Mouse (Mus musculus) hindbrain, embryonic 14.5 days (tissue): ENCODE data around the gene Sectm1a. TPM values are rescaled to one million over a fixed set of nuclear protein-coding genes. Genes with fewer than 3 reads are reported as not detected.

Source experiments
- ATAC-seq: fragments of 200-750 bp; cut with Nextera tagmentation; 2 replicates; pipeline ENCODE4 v1.8.0; 2017; ENCODE audit warnings: moderate number of reproducible peaks, mild to moderate bottlenecking, moderate TSS enrichment, moderate library complexity; ENCODE audit not compliant: low FRiP score
- DNase-seq: peaks from one replicate; pipeline ENCODE4 v3.0.0-alpha.2; 2015; ENCODE audit warnings: low spot score
- H3K27ac ChIP-seq: fragments of 300-500 bp; sonication (generic); 2 replicates; pipeline ENCODE4 v1.5.1; 2014; ENCODE audit warnings: mild to moderate bottlenecking, moderate library complexity
- H3K27me3 ChIP-seq: fragments of 300-500 bp; sonication (generic); 2 replicates; pipeline ENCODE4 v1.6.1; 2014; ENCODE audit warnings: mild to moderate bottlenecking, low read length, mixed read lengths; ENCODE audit not compliant: control insufficient read depth, insufficient read depth
- H3K36me3 ChIP-seq: fragments of 300-500 bp; sonication (generic); replicated peaks from 2 replicates; pipeline ENCODE4 v1.6.1; 2014; ENCODE audit not compliant: control insufficient read depth, insufficient read depth
- H3K4me1 ChIP-seq: fragments of 300-500 bp; sonication (generic); replicated peaks from 2 replicates; pipeline ENCODE4 v1.6.1; 2014; ENCODE audit warnings: antibody characterized with exemption, low read length, mixed read lengths; ENCODE audit not compliant: control insufficient read depth, insufficient read depth
- H3K4me2 ChIP-seq: fragments of 300-500 bp; sonication (generic); replicated peaks from 2 replicates; pipeline ENCODE4 v1.6.1; 2014; ENCODE audit warnings: mild to moderate bottlenecking, moderate library complexity
- H3K4me3 ChIP-seq: fragments of 300-500 bp; sonication (generic); replicated peaks from 2 replicates; pipeline ENCODE4 v1.5.1; 2014; ENCODE audit warnings: mild to moderate bottlenecking, low read length
- H3K9ac ChIP-seq: fragments of 300-500 bp; sonication (generic); 2 replicates; pipeline ENCODE4 v1.6.1; 2014
- H3K9me3 ChIP-seq: fragments of 300-500 bp; sonication (generic); 2 replicates; pipeline ENCODE4 v1.6.1; 2016; ENCODE audit warnings: low read length; ENCODE audit not compliant: control insufficient read depth
- WGBS: fragments of 180-500 bp; shearing (Covaris S2); extraction: QIAGEN DNeasy Blood & Tissue Kit; methylation state at CpG from one replicate; pipeline ENCODE4 v1.1.7; 2014; 5-methylcytosine and 5-hydroxymethylcytosine counted together
- polyA plus RNA-seq: library from polyadenylated mRNA; unstranded; fragments of >200 nt; fragmentation: Nextera tagmentation; extraction: Ambion mirVana; gene quantifications from 2 replicates; pipeline ENCODE4 v1.2.1, GENCODE M21; 2014

The Sectm1a gene
- polyA plus RNA-seq, 1 experiment from 2014 or later, result not detected

- Histone ChIP-seq H3K4me1 (no peaks in the 10 kb centered on the region), H3K4me3 (no peak overlapping the region), H3K9me3 (no peaks in the 10 kb centered on the region), H3K27me3 (no peaks in the 10 kb centered on the region), H3K27ac (no peak overlapping the region), H3K4me2 (no peak overlapping the region), H3K36me3 (no peaks in the 10 kb centered on the region), H3K9ac (no peak overlapping the region)
- ATAC-seq (no peak), DNase-seq (no peak)
- 70% methylated on average over 7 of the region's 7 CpGs for WGBS
Observed at GRCm38 (mm10) chr11:121099762-121100161, 18.7 kb upstream of the Sectm1a start.

DNA sequence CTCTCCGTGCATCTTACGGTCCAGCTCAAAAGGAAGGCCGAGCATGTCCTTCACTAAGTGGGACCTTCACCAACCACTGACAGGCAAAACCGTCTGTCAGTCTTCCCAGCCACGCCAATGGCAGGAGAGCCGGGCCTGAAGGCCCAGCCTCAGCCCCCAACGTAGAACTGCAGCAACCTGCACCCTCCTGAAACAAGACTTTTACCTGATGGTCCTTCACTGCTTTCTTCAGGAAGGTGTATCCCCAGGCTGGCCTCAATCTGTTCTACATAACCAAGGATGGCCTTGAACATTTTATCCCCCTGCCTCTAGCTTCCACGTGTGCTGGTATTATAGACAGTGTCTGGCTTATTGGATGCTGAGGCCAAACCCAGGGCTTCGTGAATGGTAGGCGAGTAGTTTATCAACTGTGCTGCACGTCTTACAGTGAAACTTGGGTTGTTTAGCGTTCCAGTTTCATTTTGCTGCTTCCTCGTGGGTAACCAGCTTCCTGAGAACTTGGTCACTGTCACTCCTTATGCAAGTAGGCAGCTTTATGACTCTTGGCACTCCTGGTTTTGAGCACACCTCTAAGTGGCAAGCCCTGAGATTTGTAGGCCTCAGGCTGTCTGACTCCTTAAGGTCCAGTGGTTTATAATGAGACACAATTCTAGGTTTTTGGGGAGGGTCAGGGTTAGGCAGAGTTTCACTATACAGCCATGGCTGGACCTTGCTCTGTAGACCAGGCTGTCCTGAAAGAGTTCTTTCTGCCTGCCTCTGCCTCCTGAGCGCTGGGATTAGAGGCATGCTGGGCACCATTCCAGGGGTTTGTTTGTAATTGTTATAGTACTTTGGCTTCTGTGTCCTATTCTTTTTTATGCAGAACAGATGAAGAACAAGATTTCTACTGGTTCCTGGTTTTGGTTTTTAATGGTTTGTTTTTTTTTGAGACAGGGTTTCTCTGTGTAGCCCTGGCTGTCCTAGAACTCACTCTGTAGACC is 11.9 kb upstream of the Sectm1a start:
- Histone ChIP-seq H3K27me3 (no peaks in the 10 kb centered on the region), H3K9me3 (no peaks in the 10 kb centered on the region)

GRCm38 (mm10) chr11:121090943-121091342 is 9.9 kb upstream of the Sectm1a start:
- Histone ChIP-seq H3K4me2 (no peak overlapping the region), H3K9me3 (no peaks in the 10 kb centered on the region), H3K27ac (no peak overlapping the region), H3K9ac (no peak overlapping the region), H3K4me1 (no peaks in the 10 kb centered on the region), H3K4me3 (no peak overlapping the region), H3K27me3 (no peaks in the 10 kb centered on the region), H3K36me3 (no peaks in the 10 kb centered on the region)
- DNase-seq, result no peak
- ATAC-seq, result no peak
- WGBS, result 70% methylated on average over 4 of the region's 4 CpGs

More for the DNA sequence above, 11.9 kb upstream of the Sectm1a start:
- ATAC-seq (no peak), DNase-seq (no peak)
- H3K27ac ChIP-seq, result no peak overlapping the region
- no peak overlapping the region for H3K4me2 ChIP-seq
- no peaks in the 10 kb centered on the region for H3K36me3 ChIP-seq
- WGBS, result 88% methylated on average over 14 of the region's 14 CpGs
- H3K4me1 ChIP-seq, result no peaks in the 10 kb centered on the region
- no peak overlapping the region for H3K4me3 ChIP-seq
- no peak overlapping the region for H3K9ac ChIP-seq

DNA sequence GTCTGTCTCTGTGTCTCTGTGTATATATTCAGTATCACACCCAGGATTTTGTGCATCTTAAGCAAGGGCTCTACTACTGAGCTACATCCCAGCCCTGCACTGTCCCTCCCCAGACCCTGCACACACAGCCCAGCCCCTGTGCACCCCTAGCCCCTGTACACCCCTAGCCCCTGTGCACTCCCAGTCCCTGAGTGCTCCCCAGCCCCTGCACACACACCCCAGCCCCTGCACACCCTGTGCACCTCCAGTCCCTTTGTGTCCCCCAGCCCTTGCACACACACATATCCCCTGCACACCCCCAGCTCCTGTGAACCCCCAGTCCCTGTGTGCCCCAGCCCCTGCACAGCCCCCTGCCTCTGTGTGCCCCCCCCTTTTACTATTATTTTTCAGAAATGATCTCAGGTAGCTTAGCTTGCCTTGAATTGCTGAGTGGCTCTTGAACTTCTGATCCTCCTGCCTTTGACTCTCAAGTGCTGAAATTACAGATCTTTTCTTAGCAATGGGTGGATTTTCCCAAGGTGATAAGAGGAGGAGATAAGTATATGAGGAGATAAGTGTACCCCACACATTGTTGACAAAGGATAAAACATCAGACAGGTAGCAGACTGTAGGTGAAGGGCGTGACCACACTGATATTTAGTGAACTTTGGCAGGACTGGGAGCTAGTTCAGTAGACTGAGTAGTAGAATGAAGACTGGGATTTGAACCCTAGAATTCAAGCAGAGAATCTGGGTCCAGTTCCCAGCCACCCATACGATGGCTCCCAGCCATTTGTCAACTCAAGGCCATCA is 8.9 kb upstream of the Sectm1a start:
- DNase-seq (no peak), ATAC-seq (no peak)
- Histone ChIP-seq H3K4me1 (no peaks in the 10 kb centered on the region), H3K36me3 (no peaks in the 10 kb centered on the region), H3K9ac (no peak overlapping the region), H3K27me3 (no peaks in the 10 kb centered on the region), H3K4me3 (no peak overlapping the region), H3K27ac (no peak overlapping the region), H3K4me2 (no peak overlapping the region), H3K9me3 (no peaks in the 10 kb centered on the region)
- WGBS, result 95% methylated on average over 2 of the region's 2 CpGs

- Histone ChIP-seq H3K9ac (no peak overlapping the region), H3K4me3 (no peak overlapping the region), H3K27me3 (no peaks in the 10 kb centered on the region), H3K9me3 (no peaks in the 10 kb centered on the region), H3K27ac (no peak overlapping the region), H3K4me1 (no peaks in the 10 kb centered on the region), H3K36me3 (no peaks in the 10 kb centered on the region), H3K4me2 (no peak overlapping the region)
- DNase-seq, result no peak
- ATAC-seq, result no peak
- 77% methylated on average over 6 of the region's 6 CpGs for WGBS
Observed at GRCm38 (mm10) chr11:121088997-121089396, 8.0 kb upstream of the Sectm1a start.

DNA sequence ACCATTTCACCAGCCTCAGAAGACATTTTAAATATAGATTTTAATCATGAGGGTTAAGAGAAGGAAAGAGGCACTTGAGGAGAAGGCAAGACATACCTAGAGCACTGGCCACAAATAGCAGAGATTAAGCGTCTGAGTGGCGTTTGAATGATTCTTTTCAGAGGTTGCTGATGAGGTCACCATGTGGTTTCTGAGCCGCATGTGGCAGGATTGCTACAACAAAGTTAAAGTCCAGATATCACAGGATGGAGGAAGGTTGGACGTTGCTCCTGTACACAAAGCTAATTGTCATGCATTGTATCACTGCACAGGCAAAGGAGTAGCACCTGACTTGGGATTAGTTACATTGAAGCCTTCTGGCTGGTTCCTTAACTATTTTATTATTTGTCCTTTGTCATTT is 5.3 kb upstream of the Sectm1a start:
- Histone ChIP-seq H3K9me3 (no peaks in the 10 kb centered on the region), H3K4me3 (no peak overlapping the region), H3K9ac (no peak overlapping the region), H3K4me1 (no peaks in the 10 kb centered on the region), H3K36me3 (no peaks in the 10 kb centered on the region), H3K27me3 (no peaks in the 10 kb centered on the region), H3K4me2 (no peak overlapping the region), H3K27ac (no peak overlapping the region)
- WGBS, result 71% methylated on average over 4 of the region's 4 CpGs
- ATAC-seq (no peak), DNase-seq (no peak)

GRCm38 (mm10) chr11:121085181-121085580 is 4.2 kb upstream of the Sectm1a start:
- Histone ChIP-seq H3K27me3 (no peaks in the 10 kb centered on the region), H3K4me3 (no peak overlapping the region), H3K9ac (no peak overlapping the region), H3K4me2 (no peak overlapping the region), H3K9me3 (no peaks in the 10 kb centered on the region), H3K4me1 (no peaks in the 10 kb centered on the region), H3K27ac (no peak overlapping the region), H3K36me3 (no peaks in the 10 kb centered on the region)
- DNase-seq, result no peak
- no peak for ATAC-seq
- WGBS, result 79% methylated on average over 5 of the region's 5 CpGs

- Histone ChIP-seq H3K27me3 (no peaks in the 10 kb centered on the region), H3K9me3 (no peaks in the 10 kb centered on the region), H3K36me3 (no peaks in the 10 kb centered on the region), H3K4me1 (no peaks in the 10 kb centered on the region), H3K27ac (no peak overlapping the region), H3K4me2 (no peak overlapping the region), H3K4me3 (no peak overlapping the region), H3K9ac (no peak overlapping the region)
- ATAC-seq (no peak), DNase-seq (no peak)
- whole genome bisulfite sequencing, result 86% methylated on average over 6 of the region's 6 CpGs
Observed at GRCm38 (mm10) chr11:121082857-121083500, 2.0 kb upstream of the Sectm1a start.

DNA sequence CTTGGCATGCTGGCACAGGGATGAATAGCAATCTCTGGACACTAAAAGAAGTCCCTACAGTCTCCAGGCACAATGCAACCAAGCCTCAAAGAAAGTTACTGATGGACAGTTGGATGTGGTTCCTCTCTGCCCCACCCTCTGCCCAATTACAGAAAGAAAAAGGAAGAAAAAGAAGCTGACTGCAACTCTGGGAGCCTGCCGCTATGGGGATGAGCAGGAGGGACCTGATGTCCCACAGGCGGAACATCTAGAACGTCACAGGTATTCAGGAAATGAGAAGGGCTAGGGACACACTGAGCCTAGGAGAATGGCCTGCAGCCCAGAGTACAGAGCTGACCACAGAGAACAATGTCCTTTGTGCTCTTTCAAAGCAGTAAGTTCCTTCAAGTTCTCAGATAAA is 1.2 kb upstream of the Sectm1a start:
- Histone ChIP-seq H3K36me3 (no peaks in the 10 kb centered on the region), H3K4me1 (no peaks in the 10 kb centered on the region)
- WGBS, result 77% methylated on average over 3 of the region's 3 CpGs

More for the DNA sequence above, 1.2 kb upstream of the Sectm1a start:
- Histone ChIP-seq H3K9ac (no peak overlapping the region), H3K27ac (no peak overlapping the region), H3K4me2 (no peak overlapping the region), H3K4me3 (no peak overlapping the region), H3K9me3 (no peaks in the 10 kb centered on the region), H3K27me3 (no peaks in the 10 kb centered on the region)
- DNase-seq, result no peak
- no peak for ATAC-seq
